Mouse (Mus musculus): ENCODE measurements at regions not wholly inside any gene's neighbourhood (a gene's known extent, or its start where the extent isn't known, plus 50 kb on each side); places are given as distances from the start of the nearest gene placed in this dataset.
"Not testable (repeated sequence)": the region's sequence is repeated elsewhere in the genome, so short reads cannot be mapped to it uniquely, and the experiment has no call there.

DNA sequence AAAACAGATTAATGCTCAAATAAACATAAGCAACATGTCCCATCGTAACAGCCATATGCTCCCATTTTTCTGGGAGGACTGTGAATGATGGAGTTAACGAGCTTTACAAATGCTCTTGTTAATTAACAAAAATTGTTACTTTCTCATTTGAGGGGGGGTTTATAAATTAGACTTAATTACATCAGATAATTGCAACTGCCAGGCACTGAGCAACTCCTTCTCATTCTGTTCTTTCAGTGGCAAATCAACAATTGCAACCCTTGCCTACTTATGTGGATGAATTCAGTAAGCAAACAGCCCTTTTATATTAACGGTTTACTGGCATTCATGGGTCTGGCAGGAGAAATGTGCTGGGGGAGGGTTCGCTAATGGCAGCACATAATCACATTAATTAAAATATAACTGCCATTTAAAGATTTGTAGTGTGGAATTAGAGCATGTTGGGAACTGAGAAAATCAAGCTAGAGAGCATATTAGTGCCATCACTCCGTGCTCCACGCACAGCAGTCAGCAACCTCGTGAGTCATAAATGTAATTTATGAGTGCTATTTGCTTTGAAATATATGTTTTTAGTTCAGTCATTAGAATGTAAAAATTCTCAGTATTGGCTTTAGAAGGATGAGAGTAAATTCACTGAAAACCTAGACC is 266.9 kb upstream of the 1700008P02Rik start:
- DNase-seq (ENCODE audit: low spot score in 2 of 2): no peak
- intact Hi-C loops (cut with DNase I): no loop called here

DNA sequence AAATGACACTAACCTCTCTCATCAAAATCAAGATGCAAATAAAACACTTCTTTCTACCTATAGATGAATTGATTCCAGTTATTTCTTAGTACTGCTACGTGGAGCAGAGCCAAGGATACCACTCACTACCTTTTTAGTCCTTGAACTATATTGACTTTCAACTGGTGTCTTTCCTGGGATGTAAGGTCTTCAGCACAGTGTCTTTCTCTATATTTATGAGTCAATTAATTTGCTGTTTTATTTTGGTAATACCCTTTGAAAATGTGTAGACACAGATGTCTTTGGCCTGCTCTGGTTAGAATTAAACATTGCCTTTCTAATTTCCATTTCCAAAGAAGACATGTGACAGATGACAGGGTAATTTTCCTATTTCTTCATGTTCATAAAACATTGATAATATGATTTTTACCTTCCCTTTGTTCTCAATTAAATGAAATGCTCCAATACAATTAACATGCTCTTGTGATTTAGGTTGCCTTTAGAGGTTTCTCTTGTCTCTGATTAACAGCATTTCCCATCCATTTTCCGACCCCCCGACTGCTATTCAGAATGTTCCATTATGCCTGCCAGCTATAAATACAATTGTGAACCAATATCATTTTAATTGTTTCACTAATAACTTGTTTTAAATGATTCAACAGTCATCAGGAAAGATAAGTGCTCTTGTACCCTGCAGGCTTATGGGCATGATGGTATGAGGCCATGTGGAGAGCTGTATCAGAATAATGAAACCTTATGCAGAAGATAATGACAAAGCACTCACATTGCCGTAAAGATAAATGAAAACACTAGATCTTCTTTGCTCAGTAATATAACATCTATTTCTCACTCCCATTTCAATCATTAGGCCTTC is 266.2 kb upstream of the 1700008P02Rik start:
- no peak for DNase-seq (ENCODE audit: low spot score in 2 of 2)
- intact Hi-C loops (cut with DNase I): no loop called here

DNA sequence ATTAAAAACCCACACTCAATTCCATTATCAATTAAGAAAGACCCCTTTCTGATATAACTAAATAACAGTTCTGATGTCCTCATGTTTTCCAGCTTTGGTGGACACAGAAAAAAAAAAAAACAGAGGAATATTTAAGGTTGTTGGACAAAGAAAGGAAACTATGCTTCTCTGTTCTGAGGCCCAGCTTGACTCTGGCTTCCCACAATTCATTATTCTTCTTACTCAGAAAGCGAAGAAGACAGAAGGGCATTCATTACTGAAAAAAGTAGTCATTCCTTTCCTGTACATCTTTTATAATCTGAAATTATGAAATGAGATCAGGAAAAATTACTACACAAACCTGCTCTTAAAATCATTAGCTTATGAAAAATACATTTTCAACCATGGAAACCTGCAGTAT is 263.2 kb upstream of the 1700008P02Rik start:
- intact Hi-C loops (cut with DNase I): no loop called here
- no peak for DNase-seq (ENCODE audit: low spot score in 2 of 2)

DNA sequence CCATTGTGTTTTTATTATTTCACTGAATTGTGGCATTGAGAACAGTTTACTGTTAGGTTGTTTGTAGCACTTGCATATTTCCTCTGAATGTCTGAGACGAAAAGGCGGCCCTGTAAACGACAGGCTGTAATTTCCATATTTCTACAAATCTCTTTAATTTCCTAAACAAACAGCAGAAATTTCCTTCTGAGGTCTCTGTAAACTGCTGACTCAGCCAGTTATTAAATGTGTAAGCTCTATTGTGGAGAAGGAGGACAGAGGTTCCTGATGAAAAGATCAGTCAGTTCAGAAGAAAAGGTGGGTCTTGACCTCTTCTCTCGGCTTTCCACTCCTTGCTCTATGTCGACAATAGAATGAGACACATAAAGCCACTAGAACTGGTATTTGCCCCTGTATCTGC is 256.0 kb upstream of the 1700008P02Rik start:
- no peak for DNase-seq (ENCODE audit: low spot score in 2 of 2)
- intact Hi-C loops (cut with DNase I): no loop called here

DNA sequence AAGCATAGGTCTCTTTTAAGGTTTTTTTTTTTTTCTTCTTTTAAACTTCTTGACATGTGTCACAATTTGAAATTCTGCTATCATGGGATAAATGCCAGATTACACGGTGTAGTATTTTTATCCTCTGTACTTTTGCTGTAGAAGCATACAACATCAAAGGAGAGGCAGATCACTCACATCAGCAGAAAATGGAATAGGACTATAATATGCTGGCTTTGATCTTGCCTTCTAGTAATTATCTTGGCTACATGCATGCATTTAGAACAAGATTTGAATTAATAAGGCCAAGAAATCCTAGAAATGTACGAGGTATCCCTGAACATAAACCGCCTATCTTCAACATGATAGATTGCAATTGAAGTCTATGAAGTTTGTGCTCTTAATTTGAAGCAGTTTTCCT is 251.9 kb upstream of the 1700008P02Rik start:
- intact Hi-C loops (cut with DNase I): no loop called here
- no peak for DNase-seq (ENCODE audit: low spot score in 2 of 2)

DNA sequence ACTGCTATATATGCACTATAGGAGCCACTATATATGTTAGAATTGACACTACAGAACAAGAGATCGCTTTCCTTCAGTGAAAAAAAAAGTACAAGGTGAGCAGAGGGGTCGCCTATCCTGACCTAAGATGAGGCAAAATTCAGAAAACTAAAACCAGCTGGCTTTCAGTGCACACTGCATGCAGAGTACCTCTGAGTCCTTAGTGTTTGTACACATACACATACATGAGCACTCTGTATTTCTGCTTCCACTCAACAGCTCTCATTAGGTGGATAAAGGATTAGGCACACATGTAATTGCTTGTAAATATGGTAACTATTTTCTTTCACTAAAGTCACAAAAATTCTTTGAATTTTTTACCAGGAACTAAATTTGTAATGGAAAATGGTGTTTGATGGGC is 251.5 kb upstream of the 1700008P02Rik start:
- DNase-seq (ENCODE audit: low spot score in 2 of 2): no peak
- intact Hi-C loops (cut with DNase I): no loop called here

DNA sequence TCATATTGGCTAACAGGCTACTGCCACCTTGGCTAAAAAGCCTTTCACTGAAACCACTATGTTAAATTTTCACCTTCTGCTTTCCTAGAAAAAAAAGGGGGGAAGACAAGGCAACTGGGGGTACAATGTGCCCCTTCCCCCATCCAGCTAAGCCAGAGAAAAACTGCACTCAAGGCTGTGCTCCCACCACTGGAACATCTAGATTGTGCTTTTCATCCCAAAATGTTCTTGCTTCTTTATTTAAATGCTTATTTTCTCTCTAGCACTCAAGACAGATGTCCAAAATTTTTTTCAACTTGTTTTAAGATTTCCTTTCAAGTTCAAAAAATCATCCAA is 245.9 kb upstream of the 1700008P02Rik start:
- DNase-seq (ENCODE audit: low spot score in 2 of 2): no peak
- intact Hi-C loops (cut with DNase I): no loop called here

DNA sequence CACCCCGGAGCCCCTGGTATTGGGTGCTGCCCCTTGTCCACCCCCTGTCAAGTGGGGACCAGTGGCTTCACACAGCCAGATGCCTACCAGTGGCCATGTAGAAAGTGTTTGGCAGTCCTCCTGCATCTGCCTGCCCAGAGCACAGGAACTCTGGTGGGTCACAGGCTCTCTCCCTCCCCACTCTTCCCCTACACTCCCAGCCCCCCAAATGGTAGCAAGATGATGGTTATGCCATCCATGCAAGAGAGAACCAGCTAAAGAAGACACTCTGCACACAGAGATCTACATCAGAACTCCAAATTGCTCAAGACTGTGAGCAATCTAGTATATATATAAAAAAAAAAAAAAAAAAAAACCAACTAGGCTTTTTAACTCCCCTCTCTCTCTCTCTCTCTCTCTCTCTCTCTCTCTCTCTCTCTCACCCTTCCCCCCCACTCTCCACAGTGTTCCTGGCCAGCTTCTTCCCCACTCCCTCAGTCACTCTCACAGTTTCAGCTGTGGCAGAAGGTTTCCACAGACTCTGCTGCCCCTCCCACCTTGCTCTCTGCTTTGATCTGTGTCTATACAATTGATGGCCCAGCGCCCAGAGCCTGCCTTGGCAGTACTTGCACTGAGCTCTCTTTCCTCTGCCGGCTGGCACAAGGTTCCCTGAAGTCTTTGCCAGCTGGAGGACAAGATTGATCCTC is 245.4 kb upstream of the 1700008P02Rik start:
- intact Hi-C loops (cut with DNase I): no loop called here
- peak; percentile 48 to 52 for DNase-seq (ENCODE audit: low spot score in 2 of 2)

DNA sequence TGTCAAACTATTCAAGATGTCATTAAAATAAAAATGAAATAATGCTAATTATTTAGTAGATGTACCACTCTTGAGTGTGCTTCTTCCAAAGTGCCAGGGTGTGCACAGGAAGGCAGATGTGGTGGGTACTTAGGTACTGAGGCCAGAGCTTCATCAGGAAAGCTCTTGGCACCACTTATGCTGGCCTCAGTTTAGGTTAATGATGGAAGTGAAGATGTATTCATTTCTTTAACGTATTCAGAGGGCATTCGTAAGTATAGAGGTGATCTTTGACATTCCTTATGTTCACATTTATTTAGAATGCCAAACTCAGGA is 239.6 kb upstream of the 1700008P02Rik start:
- no peak for DNase-seq (ENCODE audit: low spot score in 2 of 2)
- intact Hi-C loops (cut with DNase I): no loop called here

DNA sequence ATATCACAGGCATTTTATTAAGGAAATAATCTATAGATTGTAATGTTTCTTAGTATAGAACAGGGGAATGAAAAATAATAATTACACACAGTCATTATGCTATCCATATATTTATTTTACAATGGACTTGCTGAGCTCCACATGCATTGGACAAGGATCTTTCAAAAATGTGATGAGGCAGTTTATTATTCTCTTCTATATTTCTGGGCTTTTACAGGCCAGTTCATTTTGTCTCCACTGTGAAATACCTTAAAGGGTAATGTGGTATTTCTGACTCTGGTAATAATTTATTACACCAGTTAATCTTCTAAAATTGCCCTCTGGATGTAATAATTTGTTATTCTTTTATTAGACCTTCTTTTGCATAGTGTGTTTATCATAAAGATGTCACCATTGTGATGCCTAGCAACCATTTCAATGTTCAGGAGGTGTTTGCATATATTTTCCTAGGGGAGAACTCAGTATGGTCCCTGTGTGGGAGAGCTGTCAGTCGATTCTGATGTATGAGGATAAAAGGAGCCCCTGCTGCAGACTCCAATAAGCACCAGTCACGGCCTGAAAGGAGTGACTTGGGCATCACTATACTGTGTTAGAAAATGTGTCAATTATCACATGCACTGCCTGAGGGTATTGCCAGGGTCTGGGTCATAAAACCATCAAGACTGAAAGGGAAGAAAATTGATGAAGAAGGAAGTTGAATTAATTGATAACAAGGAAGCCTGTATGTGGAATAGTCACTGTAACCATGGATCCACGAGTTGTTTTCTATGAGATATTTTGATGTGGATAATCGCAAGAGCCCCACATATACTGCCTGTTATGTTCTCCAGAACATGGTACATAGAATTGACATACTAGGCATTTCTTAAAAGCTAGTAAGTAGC is 239.0 kb upstream of the 1700008P02Rik start:
- intact Hi-C loops (cut with DNase I): no loop called here
- no peak for DNase-seq (ENCODE audit: low spot score in 2 of 2)

DNA sequence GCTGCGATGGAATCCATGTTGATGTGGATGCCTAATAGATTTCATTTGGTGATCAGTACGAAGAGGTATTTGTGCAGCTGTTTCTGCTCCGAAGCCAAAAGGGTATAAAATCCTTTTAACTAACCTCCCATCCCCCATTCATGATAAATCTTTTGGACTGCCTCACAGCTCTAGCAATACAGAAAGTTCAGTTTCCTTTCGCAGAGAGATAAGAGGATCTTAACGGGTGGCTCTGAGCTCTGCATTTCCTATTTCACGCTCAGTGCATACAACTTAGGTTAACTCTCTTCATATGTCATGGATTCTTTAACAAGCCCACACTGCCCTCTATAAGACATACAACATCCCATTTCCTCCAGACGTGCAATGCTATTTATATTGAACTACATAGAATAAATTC is 199.1 kb upstream of the 1700008P02Rik start:
- no peak for DNase-seq (ENCODE audit: low spot score in 2 of 2)
- intact Hi-C loops (cut with DNase I): no loop called here

DNA sequence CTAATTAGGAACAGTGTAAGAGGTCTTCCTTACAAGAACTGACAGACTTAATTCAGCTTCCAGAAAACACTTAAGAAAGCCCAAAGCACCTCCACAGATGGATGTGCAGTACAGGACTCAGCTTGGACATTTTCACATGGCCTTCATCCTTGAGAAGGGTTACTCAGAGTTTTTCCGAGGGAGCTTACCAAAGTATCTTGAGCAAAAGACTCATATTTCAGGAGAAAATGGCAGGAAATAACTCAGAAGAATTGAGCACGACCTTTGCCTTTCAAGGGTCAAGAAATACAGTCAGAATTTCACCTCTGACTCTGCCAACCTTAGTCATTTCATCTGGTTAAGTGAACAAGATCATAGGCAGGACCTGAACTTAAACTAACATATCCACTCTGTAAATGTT is 192.1 kb upstream of the 1700008P02Rik start:
- DNase-seq (ENCODE audit: low spot score in 2 of 2): no peak
- intact Hi-C loops (cut with DNase I): no loop called here

DNA sequence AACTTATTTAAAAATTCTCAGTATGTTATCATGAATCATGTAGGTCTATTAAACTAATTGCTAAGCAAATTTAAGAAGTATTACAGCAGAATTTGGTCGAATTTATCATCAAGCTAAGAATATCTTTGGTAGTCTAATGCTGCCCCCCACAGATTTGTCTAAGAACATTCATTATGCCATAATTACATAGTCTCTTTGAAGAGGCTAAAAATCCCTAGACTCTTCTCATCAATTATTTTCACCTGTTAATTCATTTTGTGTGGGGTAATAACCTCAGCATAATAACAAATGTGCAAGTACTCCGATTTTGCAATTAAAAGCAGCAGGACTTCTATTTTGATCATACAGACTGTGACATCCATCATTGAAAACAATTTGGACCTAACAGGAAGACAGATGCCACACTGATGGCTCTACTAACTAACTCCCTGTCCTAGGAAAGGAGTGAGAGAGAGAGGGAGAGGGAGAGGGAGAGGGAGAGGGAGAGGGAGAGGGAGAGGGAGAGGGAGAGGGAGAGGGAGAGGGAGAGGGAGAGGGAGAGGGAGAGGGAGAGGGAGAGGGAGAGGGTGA is 189.2 kb upstream of the 1700008P02Rik start:
- no peak for DNase-seq (ENCODE audit: low spot score in 2 of 2)
- intact Hi-C loops (cut with DNase I): no loop called here

DNA sequence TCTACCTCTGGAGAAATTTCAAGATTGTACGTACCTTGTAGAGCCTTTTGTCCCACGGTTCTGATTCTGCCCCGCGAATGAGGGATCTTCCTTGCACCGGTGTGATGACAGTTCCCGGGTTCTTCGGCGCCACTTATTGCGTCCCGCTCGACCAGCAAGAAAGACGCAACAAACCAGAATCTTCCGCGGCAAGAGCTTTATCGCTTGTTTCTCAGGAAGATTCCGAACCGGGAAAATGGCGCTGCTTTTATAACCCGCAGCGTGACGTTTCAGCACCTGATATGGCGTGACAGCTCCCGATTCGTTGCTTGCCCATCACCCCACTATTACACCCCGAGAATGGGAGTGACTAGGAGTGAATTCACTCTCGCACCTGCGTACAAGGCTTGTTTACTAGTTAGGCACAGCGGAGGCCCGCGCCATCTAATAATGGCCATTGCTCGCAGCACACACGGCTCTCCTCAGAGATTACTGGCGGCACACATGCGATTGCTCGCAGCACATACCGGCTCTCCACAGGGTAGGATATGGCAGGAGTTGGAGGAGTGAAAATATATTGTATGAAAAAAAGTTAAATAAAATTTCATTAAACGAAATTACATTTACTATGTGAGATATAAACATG is 180.0 kb upstream of the 1700008P02Rik start:
- DNase-seq (ENCODE audit: low spot score in 2 of 2); intact Hi-C loops (cut with DNase I): not testable (repeated sequence)

DNA sequence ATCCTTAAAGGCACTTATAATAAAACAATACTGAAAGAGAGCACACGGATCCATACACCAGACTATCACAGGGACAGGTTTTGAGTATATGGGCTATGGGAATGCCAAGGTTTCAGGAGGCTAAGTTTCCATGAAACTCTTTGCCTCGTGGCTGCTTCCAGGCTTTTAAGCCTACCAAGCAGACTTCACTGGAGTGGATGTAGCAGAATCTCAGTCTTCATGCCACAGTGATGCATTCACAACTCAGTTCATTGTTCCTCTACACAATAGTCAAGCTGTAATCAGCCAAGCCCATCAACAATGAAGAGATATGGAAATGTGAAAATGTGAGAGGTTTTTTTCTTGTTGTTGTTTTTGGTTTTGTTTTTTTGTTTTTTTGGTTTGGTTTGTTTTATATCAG is 148.3 kb upstream of the 1700008P02Rik start:
- intact Hi-C loops (cut with DNase I): no loop called here

DNA sequence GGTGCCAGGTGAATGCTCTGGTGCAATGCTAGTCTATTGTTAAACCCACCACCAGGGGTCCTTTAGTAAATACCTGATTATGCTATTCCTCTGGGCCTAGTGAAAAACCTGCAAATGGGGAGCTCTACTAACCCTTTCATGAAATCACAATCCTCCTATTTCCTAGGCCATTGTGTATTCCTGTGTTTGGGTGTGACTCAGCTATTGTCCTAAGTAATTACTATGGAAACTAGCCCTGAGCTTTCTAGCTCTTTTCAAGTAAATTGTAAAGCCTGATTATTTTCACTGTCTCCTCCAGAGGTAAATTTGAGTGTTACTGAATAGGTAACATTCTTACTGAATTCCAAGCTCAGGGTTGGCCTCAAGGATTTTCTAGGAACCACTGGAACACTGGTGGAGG is 147.8 kb upstream of the 1700008P02Rik start:
- intact Hi-C loops (cut with DNase I); DNase-seq (ENCODE audit: low spot score in 2 of 2): not testable (repeated sequence)

More for the DNA sequence above, 148.3 kb upstream of the 1700008P02Rik start:
- DNase-seq (ENCODE audit: low spot score in 2 of 2): no peak

DNA sequence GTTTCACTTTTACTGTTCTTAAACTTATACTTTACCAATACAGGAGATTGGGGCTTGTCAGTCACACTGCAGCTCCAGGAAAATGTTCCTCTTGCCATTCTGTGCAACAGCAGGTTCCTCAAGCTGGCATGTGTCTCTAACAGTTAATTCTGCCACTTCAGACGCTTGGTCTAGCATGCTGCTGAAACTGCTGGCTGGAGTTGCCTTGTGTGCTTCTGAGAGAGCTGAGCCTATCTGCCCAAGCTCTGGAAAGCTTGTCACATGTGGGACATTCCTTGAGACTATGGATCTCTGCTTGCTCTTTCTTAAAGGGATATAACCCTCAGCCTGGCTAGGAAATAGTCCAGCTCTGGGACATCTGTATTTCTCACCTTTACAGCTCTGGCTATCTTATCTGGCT is 138.9 kb upstream of the 1700008P02Rik start:
- no peak for DNase-seq (ENCODE audit: low spot score in 2 of 2)
- intact Hi-C loops (cut with DNase I): no loop called here

DNA sequence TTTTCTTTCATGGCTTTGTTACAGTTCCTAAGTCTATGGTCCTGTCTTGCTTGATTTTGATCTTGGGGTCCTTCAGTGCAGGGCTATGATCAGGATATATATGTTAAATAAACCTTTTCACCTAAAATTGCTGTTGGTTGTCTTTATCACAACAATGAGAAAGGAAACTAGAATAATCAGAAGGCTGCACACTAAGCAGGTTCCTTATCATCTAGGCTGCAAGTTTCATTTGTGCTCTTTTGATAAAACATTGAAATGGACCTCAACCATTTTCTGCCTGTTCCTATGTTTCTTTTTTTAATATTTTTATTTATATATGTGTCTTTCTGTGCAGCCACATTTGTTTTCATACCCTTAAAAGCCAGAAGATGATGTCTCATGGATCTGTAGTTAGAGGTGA is 137.3 kb upstream of the 1700008P02Rik start:
- intact Hi-C loops (cut with DNase I): no loop called here
- no peak for DNase-seq (ENCODE audit: low spot score in 2 of 2)

DNA sequence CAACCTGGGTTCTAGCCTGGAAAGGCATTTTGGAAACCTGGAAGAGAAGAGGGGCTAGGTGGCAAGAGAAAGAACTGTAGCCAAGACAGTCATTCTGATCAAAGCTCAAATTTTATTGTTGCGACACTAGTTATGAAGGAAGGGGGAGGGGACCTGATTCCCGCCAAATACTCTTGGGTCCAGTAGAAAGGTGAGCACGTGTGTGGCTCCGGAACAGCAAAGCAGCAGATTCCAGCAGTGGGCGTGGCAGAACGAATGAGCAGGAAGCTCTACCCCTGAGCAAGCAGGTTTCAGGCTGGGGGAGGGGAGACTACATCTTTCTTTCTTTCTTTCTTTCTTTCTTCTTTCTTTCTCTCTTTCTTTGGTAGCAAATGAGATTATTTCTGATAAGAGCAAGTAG is 130.5 kb upstream of the 1700008P02Rik start:
- DNase-seq (ENCODE audit: low spot score in 2 of 2); intact Hi-C loops (cut with DNase I): not testable (repeated sequence)

Measured in left cerebral cortex, postnatal 36 days (tissue).